Mouse (Mus musculus) erythroblast, adult 5-6 weeks (primary cell): Measurements from ENCODE around the gene Gtpbp6. TPM values are rescaled to one million over a fixed set of nuclear protein-coding genes. Genes with fewer than 3 reads are reported as not detected.
"Not testable (repeated sequence)": the region's sequence is repeated elsewhere in the genome, so short reads cannot be mapped to it uniquely, and the experiment has no call there.

Source experiments
- ATAC-seq: replicated peaks from 2 replicates; pipeline ENCODE4 v1.8.0; 2016; ENCODE audit warnings: moderate number of reproducible peaks, mild to moderate bottlenecking, moderate TSS enrichment, inconsistent platforms; ENCODE audit not compliant: poor library complexity, low FRiP score, severe bottlenecking
- total RNA-seq, 2 experiments: library from RNA; stranded (forward) in 1 of 2; stranded (reverse) in 1 of 2; fragments of 150-400 nt in 1 of 2; fragments of 200-764, 138-1000 nt in 1 of 2; gene quantifications; 2 replicates each; pipeline versions ENCODE4 v1.2.3 to v1.2.4; 2015 to 2017; ENCODE audit warnings: low replicate concordance in 2 of 2

Gene Gtpbp6
- total RNA-seq (2015; ENCODE audit: low replicate concordance) = 1.5 TPM in 1 of 2 replicates, not detected in the other
- 2.1 and 2.2 TPM in 2 replicates for total RNA-seq (2017; ENCODE audit: low replicate concordance)

DNA sequence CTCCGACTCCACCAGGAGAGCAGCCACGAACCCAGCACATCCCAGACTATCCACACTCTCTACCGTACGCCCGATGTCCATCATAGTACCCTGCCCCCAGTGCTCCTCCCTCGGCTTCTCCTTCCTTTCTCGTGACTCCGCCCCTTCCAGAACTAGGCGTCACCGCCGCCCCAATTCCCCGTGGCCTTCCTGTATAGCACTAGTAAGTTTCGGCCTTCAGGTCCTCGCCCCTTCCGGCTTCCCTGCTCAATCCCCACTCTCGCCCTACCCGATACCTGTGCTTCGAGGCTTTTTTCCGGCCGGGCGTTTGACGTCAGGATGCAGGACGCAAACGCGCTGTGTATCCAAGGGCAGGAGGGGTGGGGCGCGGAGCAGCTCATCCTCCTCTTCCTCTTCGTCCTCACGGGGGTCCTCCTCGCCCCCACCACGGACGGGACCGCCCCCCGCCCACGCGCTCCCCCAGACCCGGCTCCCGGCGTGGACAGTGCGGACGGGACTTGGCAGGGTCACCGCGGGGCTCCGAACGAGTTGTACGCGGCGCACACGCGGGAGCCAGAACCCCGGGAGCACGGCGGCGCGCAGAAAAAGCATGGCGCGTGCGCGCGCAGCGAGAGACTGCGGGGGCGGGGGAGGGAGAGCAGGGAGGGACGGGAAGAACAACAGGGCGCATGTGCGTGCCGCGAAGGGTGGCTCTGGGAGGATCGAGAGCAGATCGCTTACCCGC lies at the start of gene Gtpbp6:
Gene Gtpbp6 (minus strand): TSS at position 617 of the 724 bp plus-strand sequence.
- ATAC-seq = peak; percentile 84

GRCm38 (mm10) chr5:110143007-110143406 lies 35.0 kb upstream of the Gtpbp6 start:
- ATAC-seq = no peak

GRCm38 (mm10) chr5:110142309-110142708 lies 34.3 kb upstream of the Gtpbp6 start:
- ATAC-seq = no peak

- no peak for ATAC-seq
Measured at GRCm38 (mm10) chr5:110140424-110140823, 32.4 kb upstream of the Gtpbp6 start.

- ATAC-seq = no peak
Measured at GRCm38 (mm10) chr5:110139325-110139724, 31.3 kb upstream of the Gtpbp6 start.

DNA sequence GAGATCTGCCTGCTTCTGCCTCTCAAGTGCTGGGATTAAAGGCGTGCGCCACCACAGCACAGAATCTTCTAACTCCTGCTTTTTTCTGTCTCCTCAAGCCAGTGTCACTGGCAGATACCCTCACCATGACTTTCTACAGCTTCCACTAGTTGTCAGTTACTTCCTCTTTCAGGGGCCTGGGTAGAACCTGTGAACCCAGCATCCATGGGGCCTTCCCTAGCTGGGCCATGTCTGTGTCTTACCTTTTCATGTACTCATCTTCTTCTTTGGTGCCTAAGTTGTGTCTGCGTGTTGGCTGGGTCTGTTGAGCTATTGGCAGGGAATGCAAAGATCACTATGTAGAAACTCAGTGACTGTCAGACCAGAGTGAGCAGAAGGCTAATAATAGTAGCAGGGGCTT lies 29.8 kb upstream of the Gtpbp6 start:
- ATAC-seq = no peak

- ATAC-seq = no peak; the same call in 1 of the 2 replicates
Measured at GRCm38 (mm10) chr5:110136087-110136464, 28.1 kb upstream of the Gtpbp6 start.

- ATAC-seq = peak; percentile 99
Measured at GRCm38 (mm10) chr5:110135293-110136086, 27.5 kb upstream of the Gtpbp6 start, which contains the start of gene Chfr. Chfr (plus strand) TSS chr5:110135842.

DNA sequence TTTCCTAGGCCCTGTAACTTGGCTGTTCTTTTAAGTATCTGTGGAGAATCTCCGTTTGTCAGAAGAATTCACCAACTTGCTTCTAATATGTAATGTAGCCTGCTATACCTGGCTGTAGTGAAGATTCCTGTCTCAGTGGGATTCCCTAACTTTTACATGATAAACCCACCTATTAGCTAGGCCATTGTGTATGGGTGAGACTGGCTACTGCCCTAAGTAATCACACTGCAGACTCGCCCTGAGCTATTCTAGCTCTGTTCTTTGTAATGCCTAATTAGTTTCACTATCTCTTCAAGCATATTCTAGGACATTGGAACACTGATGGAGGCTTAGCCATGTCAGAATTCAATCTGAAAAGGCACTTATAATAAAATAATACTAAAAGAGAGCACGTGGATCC lies 14.4 kb upstream of the Gtpbp6 start:
- ATAC-seq = not testable (repeated sequence)

DNA sequence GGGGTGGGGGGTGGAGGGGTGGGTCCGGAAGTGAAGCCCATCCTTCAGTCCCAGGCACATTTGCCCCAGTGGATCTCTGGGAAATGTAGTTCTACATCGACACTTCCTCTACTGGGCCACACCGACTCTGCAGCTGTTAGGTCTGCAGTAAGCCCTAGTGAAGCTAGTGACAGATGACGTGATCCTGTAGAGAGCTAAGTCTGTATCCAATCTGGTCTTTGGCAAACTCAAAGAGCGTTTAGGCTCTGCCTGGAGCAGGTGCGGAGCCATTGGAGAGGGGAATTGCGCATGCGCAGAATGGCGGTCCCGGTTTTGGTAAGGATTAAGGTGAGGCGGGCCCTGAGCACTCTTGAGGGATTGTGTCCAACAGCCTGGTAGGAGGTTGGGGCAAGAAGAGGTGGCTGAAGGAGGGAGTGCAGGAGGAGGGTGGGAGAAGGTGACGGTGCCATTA lies 2.0 kb upstream of the Gtpbp6 start, which contains the start of gene Zfp605:
Gene Zfp605 (plus strand): TSS at position 102 of the 451 bp plus-strand sequence.
- ATAC-seq = peak; percentile 69

DNA sequence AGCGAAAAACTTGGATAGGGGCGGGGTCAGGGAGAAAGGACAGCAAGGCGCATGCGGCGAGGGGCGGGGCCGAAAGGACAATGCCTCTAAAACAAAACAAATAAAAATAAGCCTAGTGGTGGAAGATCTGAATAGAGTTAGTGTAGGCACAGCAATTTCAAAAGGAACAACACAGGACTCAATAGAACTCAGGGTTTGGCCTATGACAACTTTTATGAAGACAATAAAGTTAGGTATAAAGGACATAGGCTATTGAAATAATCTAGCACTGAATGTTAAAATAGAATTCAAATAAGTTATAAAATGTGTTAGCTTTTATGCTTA lies 270 bp upstream of the Gtpbp6 start:
- ATAC-seq = no peak

- no peak for ATAC-seq
Measured at GRCm38 (mm10) chr5:110106901-110107564, 964 bp downstream of the Gtpbp6 start.

GRCm38 (mm10) chr5:110106140-110106871 lies 1.7 kb downstream of the Gtpbp6 start:
- no peak for ATAC-seq

- no peak for ATAC-seq
Measured at GRCm38 (mm10) chr5:110104616-110105380, 3.2 kb downstream of the Gtpbp6 start.

- no peak for ATAC-seq
Measured at GRCm38 (mm10) chr5:110103901-110104615, 3.9 kb downstream of the Gtpbp6 start.

DNA sequence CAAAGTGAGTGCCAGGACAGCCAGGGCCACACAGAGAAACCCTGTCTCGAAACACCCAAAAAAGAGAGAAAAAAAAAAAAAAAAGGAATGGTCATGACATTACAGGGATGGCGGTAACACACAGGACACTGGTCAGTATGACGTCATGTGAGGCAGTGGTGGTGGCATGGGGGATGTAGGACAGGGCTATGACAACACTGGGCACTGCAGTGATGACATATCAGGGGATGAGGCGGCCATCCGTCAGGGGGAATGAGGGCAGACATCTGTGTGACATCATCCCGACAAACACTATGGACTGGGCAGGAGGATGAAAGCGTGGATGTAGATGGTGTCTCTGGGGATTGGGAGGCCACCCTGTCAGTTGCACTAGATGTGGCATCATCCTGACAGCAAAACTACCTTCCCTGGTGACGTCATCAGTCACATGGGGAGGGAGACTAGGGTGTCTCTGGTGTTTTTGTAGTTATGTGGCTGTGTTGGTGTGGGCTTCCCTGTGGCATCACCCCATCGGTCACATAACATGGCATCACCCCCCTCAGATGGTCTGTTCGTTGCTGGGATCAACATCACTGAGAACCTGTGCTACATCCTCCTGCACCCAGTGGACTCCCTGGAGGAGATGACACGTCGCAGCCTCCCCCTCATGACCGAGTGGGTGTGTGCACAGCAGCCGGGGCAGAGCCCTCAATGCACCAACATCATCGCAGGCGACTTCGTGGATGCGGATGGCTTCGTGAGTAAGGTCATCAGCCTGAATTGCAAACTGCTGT lies 5.0 kb downstream of the Gtpbp6 start:
- ATAC-seq = no peak

DNA sequence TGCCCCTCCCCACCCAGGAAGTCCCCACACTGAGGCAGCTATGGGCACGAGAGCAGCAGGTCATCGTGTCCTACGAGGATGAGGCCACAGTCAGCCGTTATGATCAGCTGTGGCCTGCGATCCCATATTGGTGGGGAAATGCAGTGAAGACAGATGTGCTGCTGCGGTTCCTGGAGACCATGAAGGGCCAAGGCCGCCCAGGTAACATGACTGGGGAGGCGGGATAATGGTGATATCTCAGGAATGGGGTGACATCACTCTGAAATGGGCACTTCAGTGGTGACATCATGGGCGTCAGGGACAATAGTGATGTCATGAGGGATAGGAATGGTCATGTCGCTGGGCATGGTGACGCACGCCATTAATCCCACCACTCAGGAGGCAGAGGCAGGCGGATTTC lies 5.6 kb downstream of the Gtpbp6 start:
- no peak for ATAC-seq
